Mouse (Mus musculus): ENCODE data around the gene Alg3. TPM values are rescaled to one million over a fixed set of nuclear protein-coding genes. Genes with fewer than 3 reads are reported as not detected.

Alg3 gene
- 17.0 and 22.6 TPM in 2 replicates for total RNA-seq (2017)

DNA sequence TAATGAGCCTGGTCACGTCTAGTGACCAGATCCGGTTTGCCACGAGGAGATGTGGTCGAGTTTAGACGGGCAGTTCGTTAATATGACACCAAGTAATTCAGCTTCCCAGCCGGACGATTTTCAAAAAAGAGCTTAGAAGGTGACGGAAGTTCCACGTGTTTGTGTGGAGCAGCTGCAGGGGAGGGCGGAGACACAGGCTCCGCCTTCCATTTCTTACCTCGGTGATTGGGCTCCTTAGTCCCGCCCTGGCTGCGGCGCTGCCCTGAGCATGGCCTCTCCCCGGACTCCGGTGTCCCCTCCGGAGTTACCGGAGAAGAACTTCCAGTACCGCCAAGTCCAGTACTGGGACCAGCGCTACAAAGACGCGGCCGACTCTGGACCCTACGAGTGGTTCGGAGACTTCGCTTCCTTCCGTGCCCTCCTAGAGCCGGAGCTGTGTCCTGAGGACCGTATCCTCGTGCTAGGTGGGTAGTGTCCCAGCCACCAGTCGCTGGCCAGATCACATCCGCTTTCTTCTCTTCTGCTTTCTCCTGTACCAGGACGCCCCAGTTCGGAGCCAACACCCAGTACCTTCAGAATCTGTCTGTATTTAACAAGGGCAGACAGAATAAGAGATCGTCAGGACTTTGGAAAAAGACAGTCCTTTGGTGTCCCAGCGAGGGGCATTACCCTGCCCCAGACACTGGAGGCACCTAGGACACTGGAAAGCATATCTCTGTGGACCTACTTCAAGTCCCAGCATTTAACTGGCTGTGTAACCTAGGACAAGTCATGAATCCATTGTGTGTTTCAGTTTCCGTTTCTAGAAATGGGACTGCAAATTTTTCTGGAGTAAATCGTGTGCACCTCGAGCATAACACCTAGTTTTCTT lies at the start of gene Alg3, which contains the start of the genes Eef1akmt4 and Gm49333:
Alg3 (minus strand) TSS at position 379 of the 871 bp plus-strand sequence.
Eef1akmt4 (plus strand) TSS at position 237 of the 871 bp plus-strand sequence.
Gm49333 (plus strand) TSS at position 254 of the 871 bp plus-strand sequence.
- ATAC-seq (replicated peaks; ENCODE audit: low read depth, poor library complexity, severe bottlenecking): peak; percentile 93

DNA sequence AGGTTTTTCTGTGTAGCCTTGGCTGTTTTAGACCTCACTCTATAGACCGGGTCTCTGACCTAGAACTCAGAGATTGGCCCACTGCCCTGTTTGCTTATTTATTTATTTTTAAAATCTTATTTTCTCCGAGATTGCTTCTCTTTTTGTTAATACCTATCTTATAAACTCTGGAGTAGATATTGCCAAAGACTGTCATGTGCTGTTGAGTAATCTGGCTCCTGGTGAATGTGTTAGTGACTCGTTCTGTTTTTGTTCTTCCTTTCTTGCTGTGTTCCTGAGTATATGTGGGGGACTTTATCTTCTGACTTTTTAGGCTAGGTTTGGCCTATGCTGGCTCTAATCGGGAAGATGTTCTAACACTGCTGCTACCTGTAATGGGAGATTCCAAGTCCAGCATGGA lies 46.1 kb upstream of the Alg3 start:
- ATAC-seq (replicated peaks; ENCODE audit: low read depth, poor library complexity, severe bottlenecking): no peak

DNA sequence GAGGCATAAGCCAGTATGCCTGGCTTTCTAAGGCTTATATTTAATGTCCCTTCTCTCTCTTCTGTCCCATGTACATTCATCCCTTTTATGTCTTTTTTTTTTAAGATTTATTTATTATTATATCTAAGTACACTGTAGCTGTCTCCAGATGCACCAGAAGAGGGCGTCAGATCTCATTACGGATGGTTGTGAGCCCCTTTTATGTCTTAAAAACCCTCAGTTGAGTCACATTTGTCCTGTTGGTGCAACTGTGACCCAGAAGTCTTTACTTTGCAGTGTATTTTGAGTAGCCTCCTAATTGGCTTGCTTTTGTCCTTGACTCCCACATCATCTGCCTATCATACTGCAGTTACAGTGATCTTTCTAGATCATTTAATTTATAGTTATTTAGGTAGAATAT lies 41.8 kb upstream of the Alg3 start:
- ATAC-seq (replicated peaks; ENCODE audit: low read depth, poor library complexity, severe bottlenecking): no peak

DNA sequence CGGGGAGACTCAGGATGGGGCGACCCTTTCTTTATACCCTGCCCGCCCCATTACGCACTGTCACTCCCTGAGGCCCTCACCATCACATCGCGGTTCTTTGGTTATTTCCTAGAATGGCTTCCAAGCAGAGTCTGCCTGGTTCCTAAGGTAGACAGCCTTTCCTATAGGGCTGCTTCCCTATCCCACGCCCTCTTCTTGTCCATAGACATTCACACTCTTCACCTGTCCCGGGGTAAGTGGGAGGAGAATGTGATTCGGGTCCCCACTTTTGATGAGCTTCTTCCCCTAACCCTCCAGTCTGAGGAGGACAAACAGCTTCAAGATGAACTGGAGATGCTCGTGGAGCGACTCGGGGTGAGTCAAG lies 40.4 kb upstream of the Alg3 start:
- no peak for ATAC-seq (replicated peaks; ENCODE audit: low read depth, poor library complexity, severe bottlenecking)

DNA sequence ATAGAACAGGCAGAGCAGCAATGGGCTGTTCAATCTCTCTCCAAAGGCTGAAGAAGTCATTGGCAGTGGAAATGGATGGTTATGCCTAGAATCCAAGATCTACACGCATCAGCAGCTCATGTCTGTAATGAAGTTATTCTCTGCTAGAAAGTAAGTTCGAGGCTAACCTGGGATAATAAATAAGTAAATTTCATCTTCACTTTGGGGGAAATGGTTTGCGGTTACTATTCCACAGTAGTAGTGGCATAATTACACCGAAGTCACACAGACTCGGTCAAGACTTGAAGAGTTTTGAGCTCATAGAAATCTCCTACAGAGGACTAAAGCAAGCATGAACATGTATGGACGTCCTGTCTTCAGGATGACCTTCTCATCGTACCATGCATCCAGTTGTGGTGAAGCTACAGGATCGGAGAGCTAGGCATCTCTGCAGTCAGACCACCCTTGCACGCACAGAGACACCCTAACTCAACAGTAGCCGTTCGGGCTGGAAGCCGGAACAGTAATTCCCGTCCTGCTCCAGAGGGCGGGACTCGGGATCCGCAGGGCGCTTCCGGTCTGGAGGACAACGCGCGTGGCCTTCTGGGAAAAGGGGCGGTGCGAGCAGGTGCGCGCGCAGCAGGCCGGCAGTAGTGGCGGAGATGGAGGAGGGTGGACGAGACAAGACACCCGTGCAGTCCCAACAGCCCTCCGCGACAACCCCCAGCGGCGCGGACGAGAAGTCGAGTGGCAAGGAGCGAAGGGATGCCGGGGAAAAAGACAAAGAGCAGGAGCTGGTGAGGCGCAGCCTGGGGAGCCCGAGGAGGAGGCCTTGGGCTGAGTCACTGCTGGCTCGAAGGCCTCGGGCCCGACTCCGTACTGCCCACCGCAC lies 39.8 kb upstream of the Alg3 start, which contains the start of gene Psmd2:
Psmd2 (plus strand) TSS at position 577 of the 871 bp plus-strand sequence.
- peak; percentile 99 for ATAC-seq (replicated peaks; ENCODE audit: low read depth, poor library complexity, severe bottlenecking)

DNA sequence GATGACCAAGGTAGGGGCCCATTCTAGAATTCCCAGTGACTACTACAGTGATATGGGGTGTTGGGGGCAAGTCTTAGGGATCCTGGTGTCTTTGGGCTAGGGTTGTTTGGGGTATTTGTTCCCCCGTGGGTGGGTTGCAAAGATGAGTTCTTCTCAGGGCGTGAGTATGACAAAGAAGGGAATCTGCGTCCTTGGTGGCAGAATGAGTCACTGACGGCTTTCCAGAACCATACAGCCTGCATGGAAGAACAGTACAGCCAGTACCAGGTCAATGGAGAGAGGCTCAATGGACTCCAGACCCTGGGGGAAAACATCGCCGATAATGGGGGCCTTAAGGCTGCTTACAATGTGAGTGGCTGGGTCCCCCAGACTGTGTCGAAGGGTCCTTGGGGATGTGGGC lies 32.4 kb upstream of the Alg3 start:
- ATAC-seq (replicated peaks; ENCODE audit: low read depth, poor library complexity, severe bottlenecking): no peak

DNA sequence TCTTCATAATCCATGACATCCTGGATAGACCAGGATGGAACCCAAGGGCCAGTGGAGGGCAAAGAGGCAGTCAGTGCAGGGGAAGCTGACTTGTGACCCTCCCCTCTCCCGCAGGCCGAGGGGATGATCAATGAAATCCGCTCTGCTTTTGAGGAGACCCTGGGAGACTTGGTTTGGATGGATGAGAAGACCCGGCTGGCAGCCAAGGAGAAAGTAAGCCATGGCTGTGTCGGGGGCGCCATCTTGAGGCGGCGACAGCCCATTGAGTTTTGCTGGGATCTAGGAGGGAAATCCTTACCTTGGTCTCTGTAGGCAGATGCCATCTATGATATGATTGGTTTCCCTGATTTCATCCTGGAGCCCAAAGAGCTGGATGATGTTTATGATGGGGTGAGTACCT lies 30.6 kb upstream of the Alg3 start:
- peak; percentile 69 for ATAC-seq (replicated peaks; ENCODE audit: low read depth, poor library complexity, severe bottlenecking)

DNA sequence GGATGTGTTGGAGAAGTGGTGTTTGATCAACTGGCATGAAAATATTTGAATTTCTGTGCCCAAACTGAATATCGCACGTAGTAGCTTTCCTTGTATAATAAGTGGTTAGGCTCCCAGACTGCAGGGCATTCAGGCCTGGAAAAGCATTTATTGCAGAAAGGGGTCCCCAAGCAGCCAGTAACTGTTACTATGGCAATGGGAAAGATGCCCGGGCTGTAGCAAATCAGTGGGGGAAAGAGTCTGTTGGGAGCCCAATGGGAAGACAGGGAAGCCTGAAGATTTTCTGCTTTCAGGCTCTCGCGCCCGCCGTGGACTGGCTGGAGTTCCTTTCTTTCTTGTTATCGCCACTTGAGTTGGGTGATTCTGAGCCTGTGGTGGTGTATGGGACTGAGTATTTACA lies 26.8 kb upstream of the Alg3 start:
- ATAC-seq (replicated peaks; ENCODE audit: low read depth, poor library complexity, severe bottlenecking): no peak

DNA sequence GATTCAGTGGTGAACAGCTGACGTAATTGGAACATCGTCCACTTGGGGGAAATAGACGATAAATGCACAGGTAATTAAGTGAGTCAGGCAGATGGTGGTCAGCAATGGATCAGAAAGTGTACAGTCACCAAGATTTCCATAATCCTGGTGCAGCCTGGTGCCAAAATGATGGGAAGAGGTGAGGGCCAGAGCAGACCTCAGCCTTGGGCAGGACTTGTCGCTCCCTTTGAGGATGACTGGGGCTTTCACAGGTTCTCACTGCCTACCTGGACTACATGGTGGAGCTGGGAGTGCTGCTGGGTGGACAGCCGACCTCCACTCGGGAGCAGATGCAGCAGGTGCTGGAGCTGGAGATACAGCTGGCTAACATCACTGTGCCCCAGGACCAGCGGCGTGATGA lies 25.9 kb upstream of the Alg3 start:
- ATAC-seq (replicated peaks; ENCODE audit: low read depth, poor library complexity, severe bottlenecking): no peak

DNA sequence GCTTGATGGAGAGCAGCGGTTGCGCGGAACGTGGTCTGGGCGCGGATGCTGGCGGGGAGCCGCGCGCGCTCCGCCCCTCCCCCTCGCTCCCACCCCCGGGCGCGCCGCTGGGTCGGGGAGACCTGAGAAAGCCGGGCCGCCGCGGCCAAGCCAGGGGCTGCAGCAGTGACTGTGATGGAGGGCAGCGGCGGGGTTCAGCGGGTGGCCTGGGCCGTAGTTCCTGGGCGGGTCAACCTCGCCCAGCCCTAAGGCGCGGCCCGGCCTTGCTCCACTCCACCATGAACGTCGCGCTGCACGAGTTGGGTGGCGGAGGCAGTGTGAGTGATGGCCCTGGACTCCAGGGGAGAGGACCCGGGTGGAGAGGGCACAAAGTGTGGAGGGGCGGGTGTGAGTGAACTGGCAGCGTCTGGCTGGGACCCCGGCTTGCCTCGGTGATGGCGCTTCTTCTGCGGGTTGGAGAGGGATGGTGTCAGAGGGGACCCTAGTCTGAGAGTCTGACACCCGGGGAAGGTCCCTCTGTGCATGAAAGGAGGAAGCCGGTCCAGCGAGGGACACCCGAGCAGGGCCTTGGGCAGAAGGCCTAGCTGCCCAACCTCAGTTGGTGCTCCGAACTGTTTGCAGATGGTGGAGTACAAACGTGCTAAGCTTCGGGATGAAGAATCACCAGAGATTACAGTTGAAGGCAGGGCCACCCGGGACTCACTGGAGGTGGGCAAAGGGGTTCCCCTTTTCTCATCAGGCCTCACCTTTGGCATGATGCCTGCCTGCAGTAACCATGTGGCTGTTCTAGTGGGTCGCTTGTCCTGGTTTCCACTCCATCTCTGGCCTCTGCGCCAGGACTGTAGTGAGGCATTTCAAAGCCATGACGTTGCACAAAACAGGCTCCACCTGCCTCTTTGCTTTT lies 18.4 kb upstream of the Alg3 start, which contains the start of gene Ece2:
Ece2 (plus strand) TSS at position 98 of the 904 bp plus-strand sequence.
- ATAC-seq (replicated peaks; ENCODE audit: low read depth, poor library complexity, severe bottlenecking): peak; percentile 64

DNA sequence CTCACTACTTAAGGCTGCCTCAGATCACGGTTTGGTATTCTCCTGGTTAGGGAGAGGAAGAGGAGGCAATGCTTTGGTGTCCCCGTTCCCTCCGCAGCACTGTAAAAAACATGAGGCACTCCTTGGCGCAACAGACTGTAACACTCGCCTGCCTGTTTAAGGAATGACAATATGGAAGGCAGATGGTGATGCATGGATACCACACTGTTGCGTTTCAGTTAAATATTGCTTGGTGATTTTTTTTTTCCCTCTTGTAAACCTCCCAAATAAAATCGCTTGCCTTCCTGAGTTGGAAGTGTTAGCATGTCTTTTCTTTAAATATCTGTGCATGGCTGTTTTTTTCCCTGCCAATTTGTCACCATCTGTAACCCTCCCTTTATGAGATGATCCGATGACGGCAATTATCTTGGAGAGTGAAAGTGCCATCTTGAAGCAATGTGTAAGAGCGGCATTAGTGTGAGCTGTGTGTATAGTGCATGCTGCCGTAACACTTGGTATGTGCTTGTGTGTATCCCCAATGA lies 17.4 kb upstream of the Alg3 start:
- ATAC-seq (replicated peaks; ENCODE audit: low read depth, poor library complexity, severe bottlenecking): no peak

DNA sequence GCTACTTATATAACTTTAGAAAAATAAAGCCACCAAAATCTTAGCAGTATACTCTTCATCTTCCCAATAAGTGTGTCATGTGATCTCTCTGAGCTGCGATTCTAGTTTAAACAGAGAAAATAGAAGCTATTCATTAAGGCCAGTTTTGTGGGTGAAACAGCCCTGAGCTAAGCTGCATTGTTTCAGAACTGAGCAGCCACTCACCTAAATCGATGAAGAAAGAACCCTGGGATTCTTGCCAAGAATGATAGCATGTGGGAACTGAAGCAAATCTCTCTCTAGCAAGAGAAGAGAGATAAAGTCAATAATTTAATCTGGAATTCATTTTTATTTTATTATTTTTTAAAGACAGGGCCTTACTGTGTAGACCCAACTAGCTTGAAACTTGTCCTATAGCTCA lies 11.7 kb upstream of the Alg3 start:
- no peak for ATAC-seq (replicated peaks; ENCODE audit: low read depth, poor library complexity, severe bottlenecking)

DNA sequence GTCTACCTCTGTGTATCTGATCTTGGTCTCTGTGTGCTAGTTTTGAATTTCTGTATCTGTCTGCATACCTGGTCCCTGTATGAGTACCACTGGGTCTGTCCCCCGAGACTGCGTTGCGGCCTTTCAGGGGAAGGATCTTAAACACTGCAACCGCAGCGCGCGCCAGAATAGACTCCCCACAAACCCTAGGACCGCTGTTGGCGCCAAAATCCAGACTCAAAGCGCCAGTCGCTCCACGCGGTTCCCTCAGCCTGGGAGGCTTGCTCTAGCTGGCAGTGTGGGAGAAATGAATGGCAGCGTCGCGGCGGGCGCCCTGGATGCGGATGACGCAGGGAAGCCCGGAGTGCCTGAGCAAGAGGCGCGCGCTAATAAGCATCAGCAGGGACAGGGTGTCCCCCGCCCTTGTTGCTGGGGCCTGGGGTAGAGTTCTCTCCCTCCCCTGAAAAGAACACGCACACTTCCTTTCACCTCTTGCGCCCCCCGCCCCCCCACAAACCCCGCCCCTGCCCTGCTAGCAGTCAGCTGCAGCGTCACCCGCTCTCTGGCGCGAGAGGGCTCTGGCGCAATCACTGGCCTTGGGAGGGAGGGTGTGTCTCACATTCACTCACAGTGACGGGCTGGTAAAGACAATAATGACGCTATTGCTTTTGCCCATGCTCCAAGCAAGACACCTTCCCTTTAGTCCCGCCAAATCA lies 10.6 kb upstream of the Alg3 start:
- peak; percentile 69 for ATAC-seq (replicated peaks; ENCODE audit: low read depth, poor library complexity, severe bottlenecking)

DNA sequence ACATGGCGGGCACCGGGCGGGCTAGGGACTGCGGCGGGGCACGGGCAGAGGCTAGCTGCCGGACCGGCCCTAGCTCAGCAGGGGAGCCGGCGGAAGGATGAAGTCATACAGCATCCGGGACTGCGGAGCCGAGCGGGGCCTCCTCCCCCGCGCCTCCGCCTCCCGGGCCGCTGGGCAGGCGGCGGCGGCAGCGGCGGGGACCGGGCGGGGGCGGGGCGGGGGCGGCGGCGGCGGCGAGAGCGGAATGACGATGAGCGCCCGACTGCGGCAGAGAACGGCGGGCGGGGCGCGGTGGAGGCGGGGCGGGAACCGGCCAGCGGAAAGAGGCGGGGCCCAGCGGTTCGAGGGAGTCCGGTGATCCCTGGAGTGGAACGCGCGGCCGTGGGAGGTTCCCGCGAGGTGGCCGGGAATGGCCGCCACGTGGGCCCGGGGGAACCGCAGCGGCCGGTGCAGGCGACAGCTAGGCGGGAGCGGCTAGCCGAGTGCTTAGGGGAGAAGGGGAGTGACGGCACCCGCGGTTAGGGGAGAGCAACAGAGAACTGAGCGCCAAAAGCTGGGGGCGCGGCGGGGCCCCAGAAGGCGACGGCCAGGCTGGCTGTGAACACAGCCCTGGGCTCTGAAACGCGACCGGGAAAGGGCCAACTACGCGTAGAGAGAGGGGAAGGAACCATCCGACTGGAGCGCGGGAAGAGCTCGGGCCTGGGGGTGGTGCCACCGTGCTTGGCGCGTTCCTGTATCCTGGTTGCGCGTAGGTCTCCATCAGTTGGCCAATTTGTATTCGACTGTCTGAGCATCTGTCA lies 9.9 kb upstream of the Alg3 start, which contains the start of gene Camk2n2:
Camk2n2 (minus strand) TSS at position 97 of the 800 bp plus-strand sequence.
- peak; percentile 15; the same call in 1 of the 2 replicates for ATAC-seq (replicated peaks; ENCODE audit: low read depth, poor library complexity, severe bottlenecking)

DNA sequence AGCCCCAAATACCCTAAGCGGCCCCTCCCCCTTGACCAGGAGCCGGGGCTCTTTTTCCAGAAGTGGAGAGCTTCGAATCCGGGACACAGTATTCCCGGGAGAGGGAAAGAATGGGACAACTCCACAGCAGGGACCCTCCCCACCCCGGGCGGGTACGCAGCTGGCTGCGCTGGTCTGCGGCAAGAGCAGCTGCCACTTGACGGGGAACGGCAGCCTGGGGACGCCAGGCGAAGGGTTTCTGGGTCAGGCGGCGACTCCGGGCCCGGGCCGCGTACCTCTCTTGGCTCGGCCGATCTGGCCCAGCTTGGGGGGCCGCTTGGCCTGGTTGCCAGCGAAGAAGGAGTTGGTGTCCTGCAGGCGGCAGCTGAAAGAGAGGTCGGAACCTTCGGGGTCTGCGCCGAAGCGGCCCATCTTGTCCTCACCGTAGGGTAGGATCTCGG lies 9.2 kb upstream of the Alg3 start:
- ATAC-seq (replicated peaks; ENCODE audit: low read depth, poor library complexity, severe bottlenecking): no peak

DNA sequence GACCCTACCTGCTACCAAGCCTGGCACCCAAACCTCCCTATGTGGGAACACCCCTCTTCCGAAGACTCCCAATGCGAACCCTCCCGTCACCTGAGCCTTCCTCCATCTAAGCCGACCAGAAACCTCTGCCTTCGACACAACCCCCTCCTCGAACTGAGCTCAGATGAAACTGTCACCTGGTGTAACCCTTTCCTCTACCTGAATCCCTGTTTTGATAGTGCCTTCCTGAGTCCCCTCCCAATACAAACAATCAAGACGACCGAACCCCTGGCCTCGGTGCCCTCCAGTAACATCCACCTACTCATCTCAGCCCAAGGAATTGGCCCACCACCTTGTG lies 8.8 kb upstream of the Alg3 start:
- ATAC-seq (replicated peaks; ENCODE audit: low read depth, poor library complexity, severe bottlenecking): no peak

DNA sequence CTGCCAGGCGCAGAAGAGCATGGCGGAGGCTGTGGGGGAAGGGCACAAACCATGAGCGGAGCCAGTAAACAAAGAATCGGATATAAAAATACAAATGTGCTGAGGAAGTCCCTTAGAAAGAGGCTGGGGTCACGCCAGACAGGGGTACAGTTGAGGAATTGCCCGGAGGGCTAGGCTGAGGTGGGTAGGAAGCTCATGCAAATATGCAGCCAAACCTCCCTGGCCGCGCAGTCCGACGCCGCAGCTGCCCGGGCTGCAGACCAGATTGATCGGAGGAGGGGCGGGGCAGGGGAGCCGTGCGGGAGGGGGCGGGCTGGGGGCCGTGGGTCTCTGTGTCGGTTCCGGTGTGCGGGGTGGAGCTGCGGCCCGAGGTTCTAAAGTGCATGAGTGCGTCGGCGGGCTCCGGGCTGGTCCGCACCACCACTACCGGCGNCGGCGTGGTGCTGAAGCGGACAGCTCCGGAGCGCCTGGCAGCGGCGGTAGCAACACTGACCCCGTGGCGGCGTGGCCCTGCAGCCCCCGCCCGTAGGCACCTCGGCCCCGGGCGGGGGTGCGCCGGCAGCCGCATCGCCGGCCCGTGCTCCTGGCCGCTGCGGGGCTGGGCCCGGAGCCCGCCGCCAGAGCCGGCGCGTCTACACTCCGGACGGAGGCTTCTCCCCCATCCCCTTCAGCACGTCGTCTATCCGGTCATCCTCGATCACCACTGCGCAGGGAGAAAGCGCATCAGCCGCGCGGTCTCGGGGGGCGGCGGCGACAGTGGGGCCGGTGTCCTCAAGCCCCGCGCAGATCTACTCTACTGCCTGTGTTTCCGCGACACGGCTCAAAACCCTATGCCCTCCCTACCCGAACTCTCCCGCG lies 8.2 kb upstream of the Alg3 start:
- peak; percentile 54 for ATAC-seq (replicated peaks; ENCODE audit: low read depth, poor library complexity, severe bottlenecking)

Measured in common myeloid progenitor, adult 5-6 weeks (primary cell).